Mouse (Mus musculus) heart, embryonic 13.5 days (tissue): Measurements from ENCODE around the gene Vezt. TPM values are rescaled to one million over a fixed set of nuclear protein-coding genes. Genes with fewer than 3 reads are reported as not detected.

Source experiments
- ATAC-seq: fragments of 200-750 bp; cut with Nextera tagmentation; 2 replicates; pipeline ENCODE4 v1.8.0; 2017; ENCODE audit warnings: moderate TSS enrichment; ENCODE audit not compliant: insufficient number of reproducible peaks, low FRiP score, low TSS enrichment; ENCODE audit errors: extremely low read depth
- H3K27ac ChIP-seq: fragments of 300-500 bp; sonication (generic); replicated peaks from 2 replicates; pipeline ENCODE4 v1.5.1; 2015; ENCODE audit warnings: moderate library complexity, mild to moderate bottlenecking, inconsistent platforms
- H3K27me3 ChIP-seq: fragments of 300-500 bp; sonication (generic); replicated peaks from 2 replicates; pipeline ENCODE4 v1.6.1; 2015; ENCODE audit warnings: mild to moderate bottlenecking, inconsistent platforms
- H3K36me3 ChIP-seq: fragments of 300-500 bp; sonication (generic); 2 replicates; pipeline ENCODE4 v1.6.1; 2015; ENCODE audit warnings: mild to moderate bottlenecking, inconsistent platforms
- H3K4me1 ChIP-seq: fragments of 300-500 bp; sonication (generic); 2 replicates; pipeline ENCODE4 v1.6.1; 2015; ENCODE audit warnings: inconsistent platforms
- H3K4me2 ChIP-seq: fragments of 300-500 bp; sonication (generic); 2 replicates; pipeline ENCODE4 v1.6.1; 2015; ENCODE audit warnings: inconsistent platforms, mild to moderate bottlenecking, moderate library complexity
- H3K4me3 ChIP-seq: fragments of 300-500 bp; sonication (generic); 2 replicates; pipeline ENCODE4 v1.5.1; 2015; ENCODE audit warnings: moderate library complexity, mild to moderate bottlenecking, inconsistent platforms
- H3K9ac ChIP-seq: fragments of 300-500 bp; sonication (generic); 2 replicates; pipeline ENCODE4 v1.6.1; 2015; ENCODE audit warnings: inconsistent platforms, mild to moderate bottlenecking, moderate library complexity
- H3K9me3 ChIP-seq: fragments of 300-500 bp; sonication (generic); 2 replicates; pipeline ENCODE4 v1.6.1; 2016; ENCODE audit warnings: inconsistent platforms
- WGBS: fragments of 180-500 bp; shearing (Covaris S2); methylation state at CpG from one replicate; pipeline ENCODE4 v1.1.7; 2015; ENCODE audit warnings: mixed read lengths; 5-methylcytosine and 5-hydroxymethylcytosine counted together
- polyA plus RNA-seq: library from polyadenylated mRNA; unstranded; fragments of >200 nt; fragmentation: Nextera tagmentation; extraction: Ambion mirVana; gene quantifications from 2 replicates; pipeline ENCODE4 v1.2.1, GENCODE M21; 2015

Vezt gene
- polyA plus RNA-seq, 1 experiment from 2014 or later, result 23.2 TPM

DNA sequence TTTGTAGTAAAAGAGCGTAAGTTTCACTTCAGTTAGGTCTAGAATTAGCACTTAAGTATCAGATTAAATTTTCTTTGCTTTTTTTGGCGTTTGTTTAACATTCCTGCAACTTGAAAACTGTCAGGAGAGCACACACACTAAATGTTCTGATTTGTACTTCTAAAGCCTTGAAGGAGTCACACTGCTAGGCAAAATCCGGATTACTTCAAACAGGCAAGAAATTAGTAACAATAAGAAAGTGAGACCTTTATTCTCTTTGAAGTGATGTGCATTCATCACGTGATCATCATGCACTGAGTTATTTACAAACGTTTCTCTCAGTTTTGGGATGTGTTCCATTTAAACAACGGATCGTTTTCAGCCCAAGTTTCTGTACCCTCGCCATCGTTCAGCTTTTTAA lies 1.6 kb upstream of the Vezt start:
- peaks cover 32% of the 10 kb centered on the region for H3K4me1 ChIP-seq
- no peak overlapping the region for H3K27ac ChIP-seq
- peak overlapping the region; percentile 73 for H3K4me2 ChIP-seq
- WGBS, result 56% methylated on average over 9 of the region's 9 CpGs
- H3K9me3 ChIP-seq, result no peaks in the 10 kb centered on the region
- no peak for ATAC-seq
- H3K4me3 ChIP-seq, result peak overlapping the region; percentile 95
- H3K9ac ChIP-seq, result 0 out of 2 replicates have a peak overlapping the region, but pooled peaks have one; percentile 1
- no peaks in the 10 kb centered on the region for H3K27me3 ChIP-seq
- no peaks in the 10 kb centered on the region for H3K36me3 ChIP-seq

DNA sequence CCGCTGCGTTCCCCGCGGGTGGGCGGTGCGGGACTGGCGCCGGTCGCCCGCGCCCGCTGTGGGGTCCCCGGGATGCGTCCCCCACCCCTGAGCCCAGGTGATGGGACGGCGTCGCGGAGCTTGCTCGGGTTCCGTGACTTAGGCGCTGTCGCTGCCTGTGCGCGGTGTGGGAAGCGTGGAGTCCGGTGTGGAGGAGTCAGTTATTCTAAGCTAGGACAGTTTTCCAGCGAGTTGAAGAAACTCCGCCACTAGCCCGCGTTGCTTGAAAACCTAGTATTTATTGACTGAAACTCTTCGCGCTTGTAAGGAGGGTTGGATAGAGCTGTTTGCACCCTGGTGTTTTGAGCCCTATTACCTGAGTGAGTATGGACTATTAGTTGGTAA lies 750 bp upstream of the Vezt start:
- no peak; the same call in 1 of the 2 replicates for ATAC-seq
- Histone ChIP-seq H3K27me3 (no peaks in the 10 kb centered on the region), H3K4me1 (peaks cover 32% of the 10 kb centered on the region), H3K36me3 (peaks cover 6% of the 10 kb centered on the region; the same call in 1 of the 2 replicates), H3K4me3 (peak overlapping the region; percentile 95), H3K27ac (peak overlapping the region; percentile 77), H3K4me2 (peak overlapping the region; percentile 73), H3K9me3 (no peaks in the 10 kb centered on the region), H3K9ac (peak overlapping the region; percentile 93)
- WGBS, result under 1% methylated on average over 32 of the region's 32 CpGs

DNA sequence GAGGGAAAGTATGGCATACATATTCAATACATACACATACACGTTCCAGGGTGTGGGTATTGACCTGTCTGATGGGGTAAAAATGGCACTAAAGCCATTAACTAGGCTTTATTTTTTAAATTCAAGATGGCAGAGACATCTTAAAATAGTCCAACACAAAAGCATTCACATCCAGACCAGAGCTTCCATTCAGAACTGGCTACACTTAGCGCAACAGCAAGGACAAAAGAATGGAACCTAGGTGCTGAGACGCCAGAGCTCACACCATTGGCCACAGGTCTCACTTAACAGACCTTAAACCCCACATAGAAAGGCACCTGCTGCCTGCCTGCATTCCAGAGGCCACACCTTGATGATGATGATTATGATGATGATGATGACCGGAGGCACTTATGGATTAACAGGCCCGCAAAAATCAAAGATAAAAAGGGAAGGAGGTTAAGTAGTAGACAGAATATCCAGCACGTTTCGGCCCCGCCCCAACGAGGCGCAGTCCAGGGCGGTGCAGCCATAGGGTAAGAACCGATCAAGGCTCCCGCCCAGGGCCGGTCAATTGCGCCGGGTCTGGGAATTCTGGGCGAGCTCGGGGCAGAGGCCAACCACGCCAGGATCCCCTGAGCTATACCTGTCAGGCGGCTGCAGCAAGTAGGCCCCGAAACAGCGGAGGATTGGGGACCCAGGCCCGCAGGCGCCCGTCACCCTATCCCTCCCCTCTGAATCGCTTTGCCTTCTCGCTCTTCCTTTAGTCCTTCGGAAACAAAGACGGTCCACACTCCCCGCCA lies 550 bp downstream of the Vezt start:
- Histone ChIP-seq H3K27me3 (no peaks in the 10 kb centered on the region), H3K9me3 (no peaks in the 10 kb centered on the region), H3K4me3 (peak overlapping the region; percentile 95), H3K9ac (peak overlapping the region; percentile 92), H3K4me1 (peaks cover 39% of the 10 kb centered on the region), H3K36me3 (peaks cover 12% of the 10 kb centered on the region), H3K4me2 (peak overlapping the region; percentile 91), H3K27ac (peak overlapping the region; percentile 61)
- 2% methylated on average over 30 of the region's 30 CpGs for WGBS
- peak; percentile 72 for ATAC-seq

DNA sequence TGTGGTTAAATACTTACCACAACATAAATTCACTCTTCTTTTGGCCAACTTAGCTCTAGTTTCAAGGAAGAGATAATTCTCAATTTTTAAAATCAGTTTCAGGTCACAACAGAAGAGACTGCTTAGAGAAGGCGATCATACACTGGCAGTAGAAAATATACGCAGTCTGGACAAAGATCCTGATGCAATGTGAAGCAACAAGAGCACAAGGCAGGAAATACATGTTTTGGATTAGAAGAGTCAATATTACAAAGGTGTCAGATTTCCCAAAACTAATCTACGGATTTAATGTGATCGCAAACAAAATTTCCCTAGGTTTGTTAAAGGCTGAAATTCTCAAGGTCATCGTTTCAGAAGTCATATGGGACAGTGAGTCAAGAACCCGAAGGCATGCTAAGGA lies 4.5 kb downstream of the Vezt start:
- 87% methylated on average over 6 of the region's 6 CpGs for WGBS
- Histone ChIP-seq H3K4me1 (peaks cover 27% of the 10 kb centered on the region), H3K27ac (no peak overlapping the region), H3K9ac (no peak overlapping the region), H3K4me2 (no peak overlapping the region), H3K36me3 (peaks cover 25% of the 10 kb centered on the region), H3K9me3 (no peaks in the 10 kb centered on the region), H3K4me3 (no peak overlapping the region), H3K27me3 (no peaks in the 10 kb centered on the region)
- ATAC-seq, result no peak

DNA sequence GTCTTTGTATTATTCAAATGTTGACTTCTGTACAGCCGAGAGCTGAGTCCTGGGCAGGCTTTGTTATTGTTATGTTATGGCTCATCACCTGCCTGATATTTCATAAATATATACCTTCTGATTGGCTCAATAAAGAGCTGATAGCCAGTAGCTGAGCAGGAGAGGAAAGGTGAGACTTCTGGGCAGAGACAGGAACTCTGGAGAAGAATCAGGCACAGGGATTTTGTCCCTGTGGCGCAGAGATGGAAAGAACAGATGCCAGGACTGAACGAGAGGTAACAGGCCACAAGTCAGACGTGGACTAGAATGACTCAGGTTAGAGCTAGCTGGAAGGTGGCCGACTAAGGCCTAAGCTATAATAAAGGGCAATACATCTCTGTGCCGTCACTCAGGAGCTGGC lies 7.1 kb downstream of the Vezt start:
- Histone ChIP-seq H3K4me3 (no peak overlapping the region), H3K4me2 (no peak overlapping the region), H3K27ac (no peak overlapping the region), H3K9ac (no peak overlapping the region), H3K4me1 (peaks cover 14% of the 10 kb centered on the region), H3K9me3 (no peaks in the 10 kb centered on the region), H3K36me3 (peaks cover 40% of the 10 kb centered on the region), H3K27me3 (no peaks in the 10 kb centered on the region)
- ATAC-seq, result no peak
- 87% methylated on average over 6 of the region's 6 CpGs for WGBS

DNA sequence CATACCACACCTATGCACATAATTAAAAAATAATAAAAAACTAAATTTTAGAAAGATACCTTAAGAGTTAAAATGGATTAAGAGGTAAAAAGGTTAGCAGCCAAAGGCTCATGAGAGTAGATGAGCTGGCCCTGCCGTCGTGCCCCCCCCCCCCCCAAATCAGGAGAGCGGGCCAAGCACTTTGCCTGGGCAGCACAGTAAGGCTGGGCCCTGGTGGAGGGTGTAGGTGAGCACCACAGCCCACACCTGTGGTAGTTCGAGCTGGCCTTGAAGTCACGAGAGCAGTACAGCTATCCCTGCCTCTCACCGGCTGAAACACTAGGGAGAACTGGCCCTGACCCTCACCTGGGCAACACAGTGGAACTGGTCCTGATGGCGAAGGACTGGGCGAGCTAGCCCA lies 10.5 kb downstream of the Vezt start:
- no peaks in the 10 kb centered on the region for H3K27me3 ChIP-seq
- no peaks in the 10 kb centered on the region for H3K9me3 ChIP-seq
- no peak overlapping the region for H3K4me3 ChIP-seq
- no peak for ATAC-seq
- H3K9ac ChIP-seq, result no peak overlapping the region
- no peak overlapping the region for H3K4me2 ChIP-seq
- no peak overlapping the region for H3K27ac ChIP-seq
- WGBS, result 94% methylated on average over 8 of the region's 8 CpGs
- H3K4me1 ChIP-seq, result peaks cover 3% of the 10 kb centered on the region; the same call in 1 of the 2 replicates
- H3K36me3 ChIP-seq, result peaks cover 34% of the 10 kb centered on the region

DNA sequence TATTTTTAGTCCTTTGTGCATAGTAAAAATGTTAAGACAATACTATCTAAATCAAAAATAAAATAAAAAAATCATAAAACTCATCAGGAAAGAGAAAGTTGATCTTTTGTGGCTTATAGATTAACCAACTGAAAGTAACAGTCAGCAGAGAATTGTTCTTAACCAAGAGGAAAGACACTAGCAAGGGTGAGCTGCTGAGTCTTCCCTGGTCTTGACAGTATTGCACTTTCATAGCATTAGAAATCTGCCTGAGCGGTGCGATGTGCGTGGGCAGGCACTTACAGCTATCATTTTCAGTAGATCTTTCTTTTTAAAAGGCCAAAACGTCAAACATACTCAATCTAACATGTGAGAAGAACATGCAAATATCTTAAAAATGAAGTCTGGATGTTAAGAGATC lies 14.6 kb downstream of the Vezt start:
- WGBS, result 82% methylated on average over 4 of the region's 4 CpGs
- peaks cover 6% of the 10 kb centered on the region; the same call in 1 of the 2 replicates for H3K4me1 ChIP-seq
- ATAC-seq, result no peak
- peaks cover 21% of the 10 kb centered on the region for H3K36me3 ChIP-seq
- H3K9me3 ChIP-seq, result no peaks in the 10 kb centered on the region
- H3K9ac ChIP-seq, result no peak overlapping the region
- H3K4me2 ChIP-seq, result no peak overlapping the region
- no peaks in the 10 kb centered on the region for H3K27me3 ChIP-seq
- no peak overlapping the region for H3K4me3 ChIP-seq
- H3K27ac ChIP-seq, result no peak overlapping the region

DNA sequence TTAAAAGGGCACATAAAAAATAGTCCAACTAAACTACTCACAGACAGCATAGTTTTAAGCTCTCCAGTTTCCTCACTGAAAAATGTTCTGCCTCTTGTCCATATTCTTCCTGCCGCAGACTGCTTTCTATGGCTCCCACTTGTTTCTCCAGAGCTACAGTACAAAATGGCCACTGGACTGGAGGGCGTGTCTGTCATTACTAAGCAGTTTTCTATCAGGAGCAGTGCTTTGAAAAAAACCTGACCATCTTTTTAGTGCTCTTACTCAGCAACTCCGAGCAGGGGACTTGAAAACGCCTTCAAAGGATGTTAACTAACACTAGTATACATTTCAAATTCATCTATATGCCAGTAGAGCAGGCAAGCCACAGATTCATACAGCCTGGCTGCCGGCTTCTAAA lies 15.0 kb downstream of the Vezt start:
- Histone ChIP-seq H3K36me3 (peaks cover 19% of the 10 kb centered on the region), H3K4me1 (peaks cover 6% of the 10 kb centered on the region; the same call in 1 of the 2 replicates), H3K27ac (no peak overlapping the region), H3K27me3 (no peaks in the 10 kb centered on the region), H3K4me3 (no peak overlapping the region), H3K9me3 (no peaks in the 10 kb centered on the region), H3K9ac (no peak overlapping the region), H3K4me2 (no peak overlapping the region)
- ATAC-seq, result no peak
- 67% methylated on average over 5 of the region's 5 CpGs for WGBS

DNA sequence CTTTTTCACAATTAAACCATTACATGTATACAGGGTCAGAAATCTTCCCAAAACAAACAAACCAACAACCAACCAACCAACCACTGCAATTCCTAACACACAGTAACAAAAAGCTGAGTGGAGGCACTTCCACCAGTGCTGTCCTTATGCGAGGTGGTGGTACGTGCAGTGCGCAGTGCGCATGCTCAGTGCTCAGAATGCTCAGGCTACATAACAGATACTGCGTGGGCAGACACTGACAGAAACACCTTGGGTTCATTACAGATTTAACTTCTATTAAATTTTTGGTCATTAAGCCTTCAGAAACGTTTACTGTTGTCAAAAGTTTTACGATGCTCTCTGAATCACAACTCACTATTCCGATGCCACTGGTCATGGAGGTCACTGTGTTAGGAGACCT lies 18.2 kb downstream of the Vezt start:
- 90% methylated on average over 8 of the region's 8 CpGs for WGBS
- H3K4me1 ChIP-seq, result peaks cover 12% of the 10 kb centered on the region
- no peak for ATAC-seq
- no peak overlapping the region for H3K4me2 ChIP-seq
- peaks cover 10% of the 10 kb centered on the region for H3K36me3 ChIP-seq
- no peak overlapping the region for H3K27ac ChIP-seq
- H3K27me3 ChIP-seq, result no peaks in the 10 kb centered on the region
- no peak overlapping the region for H3K4me3 ChIP-seq
- H3K9ac ChIP-seq, result no peak overlapping the region
- no peaks in the 10 kb centered on the region for H3K9me3 ChIP-seq

DNA sequence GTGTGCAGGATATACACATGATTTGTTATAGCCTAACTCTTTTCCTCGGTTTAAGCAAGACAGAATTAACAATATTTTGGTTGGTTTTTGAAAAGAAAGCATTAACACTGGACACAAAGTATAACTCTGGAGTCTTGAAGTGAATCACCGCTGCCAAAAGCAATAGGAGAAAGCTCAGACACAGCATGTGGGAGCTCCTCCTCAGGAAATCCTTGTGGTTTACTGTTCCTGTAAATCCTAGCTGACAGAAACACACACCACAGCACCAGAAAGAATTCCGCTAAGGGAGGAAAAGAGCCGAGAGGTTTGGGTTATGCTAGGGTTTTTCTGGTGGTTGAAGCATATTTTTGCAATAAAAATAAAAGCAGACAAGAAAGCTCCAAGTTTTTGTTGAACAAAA lies 21.4 kb downstream of the Vezt start:
- 61% methylated on average over 4 of the region's 4 CpGs for WGBS
- Histone ChIP-seq H3K36me3 (peaks cover 8% of the 10 kb centered on the region; the same call in 1 of the 2 replicates), H3K4me1 (peaks cover 18% of the 10 kb centered on the region), H3K4me2 (no peak overlapping the region), H3K4me3 (no peak overlapping the region), H3K27ac (no peak overlapping the region), H3K9ac (no peak overlapping the region), H3K27me3 (no peaks in the 10 kb centered on the region), H3K9me3 (no peaks in the 10 kb centered on the region)
- ATAC-seq, result no peak

DNA sequence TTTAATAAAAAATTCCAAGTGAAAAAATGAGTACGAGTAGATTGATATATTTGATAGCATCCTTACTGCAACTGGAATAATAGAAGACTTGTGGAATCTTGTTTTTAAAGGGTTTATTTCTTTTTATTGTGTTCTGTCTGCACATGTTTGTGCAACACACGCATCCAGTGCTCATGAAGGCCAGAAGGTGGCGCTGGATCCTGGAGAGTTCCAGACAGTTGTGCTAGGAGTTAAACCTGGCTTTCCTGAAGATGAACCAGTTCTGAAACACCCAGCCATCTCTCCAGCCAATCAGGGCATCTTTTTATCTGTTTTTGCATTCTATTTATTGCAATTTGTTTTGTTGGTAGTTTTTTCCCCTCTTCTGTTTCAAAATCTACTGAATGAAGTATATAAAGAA lies 22.4 kb downstream of the Vezt start:
- H3K4me2 ChIP-seq, result no peak overlapping the region
- no peaks in the 10 kb centered on the region for H3K9me3 ChIP-seq
- H3K9ac ChIP-seq, result no peak overlapping the region
- H3K36me3 ChIP-seq, result peaks cover 8% of the 10 kb centered on the region; the same call in 1 of the 2 replicates
- no peaks in the 10 kb centered on the region for H3K27me3 ChIP-seq
- 53% methylated on average over 3 of the region's 3 CpGs for WGBS
- no peak overlapping the region for H3K4me3 ChIP-seq
- peaks cover 18% of the 10 kb centered on the region for H3K4me1 ChIP-seq
- H3K27ac ChIP-seq, result no peak overlapping the region
- ATAC-seq, result no peak

DNA sequence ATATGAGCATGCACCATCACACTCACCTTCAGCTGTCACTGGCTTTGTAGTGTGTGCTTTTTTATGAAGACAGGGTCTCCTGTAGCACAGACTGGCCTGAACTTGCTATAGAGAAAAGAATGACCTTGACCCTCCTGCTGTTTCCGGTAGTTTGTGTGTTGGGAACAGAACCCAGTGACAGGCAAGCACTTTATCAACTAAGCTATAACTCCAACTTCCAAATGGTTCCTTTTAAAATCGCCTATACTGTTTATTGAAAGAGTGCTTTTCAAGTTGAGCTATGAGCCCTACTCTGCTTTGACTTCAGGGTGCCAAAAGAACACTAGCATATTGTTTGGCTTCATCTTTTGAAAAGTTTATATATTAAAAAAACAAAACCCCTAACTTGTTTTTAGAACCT lies 24.6 kb downstream of the Vezt start:
- Histone ChIP-seq H3K4me2 (no peak overlapping the region), H3K36me3 (peaks cover 17% of the 10 kb centered on the region), H3K9me3 (no peaks in the 10 kb centered on the region), H3K4me3 (no peak overlapping the region), H3K27ac (peak overlapping the region; percentile 20), H3K27me3 (no peaks in the 10 kb centered on the region), H3K9ac (no peak overlapping the region), H3K4me1 (peaks cover 18% of the 10 kb centered on the region)
- ATAC-seq, result no peak
- 23% methylated on average over 2 of the region's 2 CpGs for WGBS
